Mouse (Mus musculus) neural tube, embryonic 14.5 days (tissue): ENCODE results near the gene Prr15l. TPM values are rescaled to one million over a fixed set of nuclear protein-coding genes. Genes with fewer than 3 reads are reported as not detected.
A peak's percentile ranks its signal among the peaks of the same experiment; 100 is the strongest.

Experiments used
- ATAC-seq: fragments of 200-750 bp; cut with Nextera tagmentation; 2 replicates; pipeline ENCODE4 v1.8.0; 2017; ENCODE audit warnings: low read depth, mild to moderate bottlenecking, moderate TSS enrichment, moderate library complexity
- H3K27ac ChIP-seq: fragments of 300-500 bp; sonication (generic); 2 replicates; pipeline ENCODE4 v1.5.1; 2014; ENCODE audit warnings: low read depth, mild to moderate bottlenecking, control low read depth, low read length, moderate library complexity, mixed read lengths
- H3K27me3 ChIP-seq: fragments of 300-500 bp; sonication (generic); 2 replicates; pipeline ENCODE4 v1.6.1; 2014; ENCODE audit warnings: low read length; ENCODE audit not compliant: control insufficient read depth, insufficient read depth
- H3K36me3 ChIP-seq: fragments of 300-500 bp; sonication (generic); 2 replicates; pipeline ENCODE4 v1.6.1; 2014; ENCODE audit warnings: low read length, mixed read lengths; ENCODE audit not compliant: control insufficient read depth, insufficient read depth
- H3K4me1 ChIP-seq: fragments of 300-500 bp; sonication (generic); 2 replicates; pipeline ENCODE4 v1.6.1; 2014; ENCODE audit warnings: low read length; ENCODE audit not compliant: control insufficient read depth, insufficient read depth
- H3K4me2 ChIP-seq: fragments of 300-500 bp; sonication (generic); 2 replicates; pipeline ENCODE4 v1.6.1; 2014; ENCODE audit warnings: mild to moderate bottlenecking, low read depth, low read length, control low read depth
- H3K4me3 ChIP-seq: fragments of 300-500 bp; sonication (generic); 2 replicates; pipeline ENCODE4 v1.5.1; 2014; ENCODE audit warnings: low read depth, low read length, control low read depth, mixed read lengths
- H3K9ac ChIP-seq: fragments of 300-500 bp; sonication (generic); replicated peaks from 2 replicates; pipeline ENCODE4 v1.6.1; 2014; ENCODE audit warnings: low read depth, mild to moderate bottlenecking, control low read depth, low read length, mixed read lengths
- H3K9me3 ChIP-seq: fragments of 300-500 bp; sonication (generic); 2 replicates; pipeline ENCODE4 v1.6.1; 2016; ENCODE audit warnings: low read length; ENCODE audit not compliant: control insufficient read depth
- WGBS: fragments of 180-500 bp; shearing (Covaris S2); extraction: QIAGEN DNeasy Blood & Tissue Kit; methylation state at CpG from one replicate; pipeline ENCODE4 v1.1.7; 2014; 5-methylcytosine and 5-hydroxymethylcytosine counted together
- polyA plus RNA-seq: library from polyadenylated mRNA; unstranded; fragments of >200 nt; fragmentation: Nextera tagmentation; extraction: Ambion mirVana; gene quantifications from 2 replicates; pipeline ENCODE4 v1.2.1, GENCODE M21; 2014

Gene Prr15l
- polyA plus RNA-seq, 1 experiment from 2014 or later: 0.36 TPM

DNA sequence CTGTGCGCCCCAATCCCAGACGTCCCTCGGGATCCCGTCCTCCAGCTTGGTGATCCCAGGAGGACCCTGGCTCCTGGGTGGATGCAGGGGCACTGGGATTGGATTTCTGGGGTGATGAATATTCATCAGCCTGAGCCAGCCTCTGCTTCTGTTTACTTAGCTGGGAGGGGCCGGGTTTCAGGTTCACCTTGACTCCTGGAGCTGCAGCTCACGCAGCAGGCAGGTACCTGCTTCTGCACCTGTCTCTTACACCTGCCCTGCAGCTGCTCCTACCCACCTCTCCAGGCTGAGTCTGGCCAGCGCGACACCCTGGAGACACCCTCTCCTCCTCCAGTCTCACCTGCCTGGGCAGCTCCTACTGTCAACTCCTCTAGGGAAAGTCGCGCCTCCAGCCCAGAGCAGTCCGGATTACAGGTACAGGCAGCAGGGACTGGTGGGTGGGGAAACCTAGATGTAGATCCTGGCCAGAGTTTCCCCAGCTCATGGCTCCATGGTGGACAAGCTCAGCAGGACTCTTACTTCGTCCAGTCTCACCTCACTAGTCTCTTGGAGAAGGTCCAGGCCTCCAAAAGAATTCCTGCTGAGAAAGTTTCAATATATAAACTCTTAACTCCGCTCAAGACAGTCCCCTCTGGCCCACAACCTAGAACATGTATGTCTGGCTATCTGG is 1.3 kb downstream of the Prr15l start:
- Histone ChIP-seq H3K36me3 (no peaks in the 10 kb centered on the region), H3K9me3 (no peaks in the 10 kb centered on the region), H3K4me2 (no peak overlapping the region), H3K27me3 (no peaks in the 10 kb centered on the region), H3K9ac (no peak overlapping the region), H3K27ac (no peak overlapping the region), H3K4me1 (no peaks in the 10 kb centered on the region), H3K4me3 (no peak overlapping the region)
- ATAC-seq: no peak
- WGBS: 24% methylated on average over 13 of the region's 13 CpGs

- no peaks in the 10 kb centered on the region for H3K9me3 ChIP-seq
- ATAC-seq: no peak
- H3K9ac ChIP-seq: no peak overlapping the region
- H3K27ac ChIP-seq: no peak overlapping the region
- WGBS: 61% methylated on average over 9 of the region's 9 CpGs
- no peak overlapping the region for H3K4me3 ChIP-seq
- no peaks in the 10 kb centered on the region for H3K4me1 ChIP-seq
- H3K4me2 ChIP-seq: no peak overlapping the region
- no peaks in the 10 kb centered on the region for H3K27me3 ChIP-seq
- no peaks in the 10 kb centered on the region for H3K36me3 ChIP-seq
Observed at GRCm38 (mm10) chr11:96929766-96930331, 1.9 kb downstream of the Prr15l start.

DNA sequence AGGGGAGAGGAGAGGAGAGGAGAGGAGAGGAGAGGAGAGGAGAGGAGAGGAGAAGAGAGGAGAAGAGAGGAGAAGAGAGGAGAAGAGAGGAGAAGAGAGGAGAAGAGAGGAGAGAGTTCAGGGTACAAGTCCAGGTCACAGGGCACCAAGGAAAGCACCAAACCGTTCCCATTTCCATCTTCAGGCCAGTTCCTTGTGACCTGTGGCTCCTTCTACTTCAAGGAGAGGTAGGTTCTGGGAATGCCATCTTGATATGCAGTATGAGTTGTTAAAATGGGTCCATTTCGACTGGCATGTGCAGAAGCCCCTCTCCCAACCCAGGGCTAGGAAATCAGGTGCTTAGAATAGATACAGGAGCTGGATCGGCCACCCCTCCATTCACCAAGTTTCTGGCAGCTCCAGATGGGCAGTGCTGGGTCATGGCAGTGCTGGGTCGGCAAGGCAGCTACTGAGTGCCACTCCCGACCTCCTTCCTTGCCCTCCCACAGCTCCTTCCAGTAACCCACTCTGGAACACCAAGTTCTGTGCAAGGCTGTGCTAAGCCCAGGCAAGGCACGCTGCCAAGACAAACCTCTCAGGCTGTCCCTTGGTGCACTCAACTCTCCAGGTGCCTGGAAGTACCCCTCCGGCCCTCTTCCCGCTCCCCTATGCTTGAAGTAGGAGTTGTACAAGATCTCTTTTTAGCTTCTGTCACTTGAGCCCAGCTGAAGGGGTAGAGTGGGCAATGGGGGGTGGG is 3.6 kb downstream of the Prr15l start:
- Histone ChIP-seq H3K4me3 (no peak overlapping the region), H3K4me1 (no peaks in the 10 kb centered on the region), H3K9me3 (no peaks in the 10 kb centered on the region), H3K27me3 (no peaks in the 10 kb centered on the region), H3K9ac (no peak overlapping the region), H3K36me3 (no peaks in the 10 kb centered on the region), H3K27ac (no peak overlapping the region), H3K4me2 (no peak overlapping the region)
- ATAC-seq: no peak
- 68% methylated on average over 8 of the region's 8 CpGs for WGBS

- Histone ChIP-seq H3K27me3 (no peaks in the 10 kb centered on the region), H3K9me3 (no peaks in the 10 kb centered on the region), H3K9ac (no peak overlapping the region), H3K36me3 (no peaks in the 10 kb centered on the region), H3K4me3 (no peak overlapping the region), H3K4me2 (no peak overlapping the region), H3K4me1 (no peaks in the 10 kb centered on the region), H3K27ac (no peak overlapping the region)
- 93% methylated on average over 13 of the region's 13 CpGs for WGBS
- no peak for ATAC-seq
Observed at GRCm38 (mm10) chr11:96933562-96934276, 5.8 kb downstream of the Prr15l start.

GRCm38 (mm10) chr11:96934921-96935356 is 7.0 kb downstream of the Prr15l start:
- peak overlapping the region; percentile 10; the same call in 1 of the 2 replicates for H3K4me3 ChIP-seq
- WGBS: 25% methylated on average over 12 of the region's 12 CpGs
- H3K9me3 ChIP-seq: no peaks in the 10 kb centered on the region
- peak overlapping the region; percentile 28; the same call in 1 of the 2 replicates for H3K4me2 ChIP-seq
- no peaks in the 10 kb centered on the region for H3K4me1 ChIP-seq
- peak; percentile 60; the same call in 1 of the 2 replicates for ATAC-seq
- no peak overlapping the region for H3K27ac ChIP-seq
- no peaks in the 10 kb centered on the region for H3K36me3 ChIP-seq
- H3K27me3 ChIP-seq: no peaks in the 10 kb centered on the region
- no peak overlapping the region for H3K9ac ChIP-seq

- WGBS: 86% methylated on average over 9 of the region's 9 CpGs
- Histone ChIP-seq H3K9me3 (no peaks in the 10 kb centered on the region), H3K4me1 (no peaks in the 10 kb centered on the region), H3K4me2 (no peak overlapping the region), H3K36me3 (no peaks in the 10 kb centered on the region), H3K9ac (no peak overlapping the region), H3K27ac (no peak overlapping the region), H3K4me3 (no peak overlapping the region), H3K27me3 (no peaks in the 10 kb centered on the region)
- ATAC-seq: no peak
Observed at GRCm38 (mm10) chr11:96935872-96936650, 8.2 kb downstream of the Prr15l start.

- no peaks in the 10 kb centered on the region for H3K4me1 ChIP-seq
- no peak overlapping the region for H3K9ac ChIP-seq
- no peak for ATAC-seq
- no peak overlapping the region for H3K4me2 ChIP-seq
- 54% methylated on average over 10 of the region's 10 CpGs for WGBS
- no peaks in the 10 kb centered on the region for H3K9me3 ChIP-seq
- no peaks in the 10 kb centered on the region for H3K27me3 ChIP-seq
- H3K4me3 ChIP-seq: no peak overlapping the region
- H3K36me3 ChIP-seq: no peaks in the 10 kb centered on the region
- H3K27ac ChIP-seq: no peak overlapping the region
Observed at GRCm38 (mm10) chr11:96937549-96938425, 9.9 kb downstream of the Prr15l start.

DNA sequence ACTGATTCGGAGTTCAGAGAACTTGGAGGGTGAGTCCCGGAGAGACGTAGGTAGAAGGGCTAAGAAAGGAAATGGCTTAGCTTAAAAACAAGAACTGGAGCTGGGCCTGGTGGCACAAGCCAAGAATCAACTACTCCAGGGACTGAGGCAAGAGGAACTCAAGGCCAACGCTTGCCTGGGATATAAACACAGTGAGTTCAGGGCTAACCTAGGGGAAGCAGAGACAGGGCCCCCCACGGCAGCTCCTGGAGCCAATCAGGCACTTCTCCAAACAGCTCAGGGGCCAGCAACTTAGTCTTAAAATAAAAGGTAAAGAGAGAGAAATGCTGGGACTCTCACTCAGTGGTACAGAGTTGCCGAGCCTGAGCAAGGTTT is 10.5 kb downstream of the Prr15l start:
- Histone ChIP-seq H3K4me3 (no peak overlapping the region), H3K4me2 (no peak overlapping the region), H3K27ac (no peak overlapping the region), H3K9ac (no peak overlapping the region), H3K27me3 (no peaks in the 10 kb centered on the region), H3K36me3 (no peaks in the 10 kb centered on the region), H3K9me3 (no peaks in the 10 kb centered on the region), H3K4me1 (no peaks in the 10 kb centered on the region)
- 89% methylated on average over 6 of the region's 6 CpGs for WGBS
- ATAC-seq: no peak
